Mouse (Mus musculus): ENCODE measurements around the gene Sec16a. TPM values are rescaled to one million over a fixed set of nuclear protein-coding genes. Genes with fewer than 3 reads are reported as not detected.

Sec16a gene
- total and polyA plus RNA-seq, 2 experiments from 2014 or later = 12.6 to 76.7 TPM

DNA sequence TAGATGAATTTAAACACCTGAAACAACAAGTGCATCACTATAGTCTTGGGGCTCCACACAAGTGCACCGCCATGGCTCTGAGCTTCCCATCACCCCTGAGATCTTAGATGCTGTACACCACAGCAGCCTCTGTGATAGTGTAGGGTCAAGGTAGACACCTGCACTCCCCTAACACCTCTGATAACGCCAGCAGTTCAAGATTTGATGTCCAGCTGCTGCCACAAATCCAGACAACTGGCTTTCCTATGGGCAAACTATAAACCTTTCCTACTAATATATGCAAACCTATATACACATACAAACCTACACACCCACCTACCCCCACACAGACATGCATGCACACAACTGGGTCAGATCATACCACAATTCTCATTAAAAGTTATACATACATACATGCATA is 20.5 kb downstream of the Sec16a start:
- Histone ChIP-seq H3K4me2 (ENCODE audit: low read depth, low read length, poor library complexity, severe bottlenecking) (no peak overlapping the region), H3K27ac (ENCODE audit: low read depth, low read length) (no peak overlapping the region), H3K4me1 (ENCODE audit: insufficient read depth, low read length) (no peaks in the 10 kb centered on the region), H3K9me3 (ENCODE audit: low read length) (no peaks in the 10 kb centered on the region), H3K9ac (replicated peaks; ENCODE audit: low read length, poor library complexity, severe bottlenecking) (no peak overlapping the region), H3K36me3 (ENCODE audit: insufficient read depth, low read length) (peaks cover 95% of the 10 kb centered on the region), H3K4me3 (ENCODE audit: low read depth, low read length) (no peak overlapping the region), H3K27me3 (ENCODE audit: insufficient read depth, low read length) (no peaks in the 10 kb centered on the region)
- ATAC-seq (ENCODE audit: low FRiP score) (no peak), DNase-seq (ENCODE audit: low spot score) (no peak)
- TF ChIP-seq CTCF (IDR thresholded peaks at IDR 0.05) = no peak
- WGBS = 96% methylated on average over 2 of the region's 2 CpGs

DNA sequence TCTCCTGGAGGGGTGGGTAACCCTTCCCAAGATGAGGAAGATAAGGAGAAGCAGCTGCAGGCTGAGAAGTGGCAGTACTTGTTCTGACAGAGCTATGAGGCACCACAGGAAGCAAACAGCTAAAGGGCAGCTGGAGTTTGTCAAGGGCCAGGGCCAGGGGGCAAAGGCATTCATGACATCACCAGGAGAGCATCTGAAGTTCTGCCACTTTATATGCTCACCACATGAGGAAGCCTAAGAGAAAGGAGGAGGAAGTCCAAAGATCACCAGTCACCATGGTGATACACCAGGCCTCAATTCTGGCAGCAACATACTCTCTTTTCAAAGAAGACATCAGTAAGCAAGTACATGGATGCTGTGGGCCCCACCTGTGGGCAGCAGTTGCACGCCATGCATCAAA is 21.9 kb downstream of the Sec16a start:
- no peak overlapping the region for H3K4me3 ChIP-seq (ENCODE audit: low read depth, low read length)
- ATAC-seq (ENCODE audit: low FRiP score) = no peak

DNA sequence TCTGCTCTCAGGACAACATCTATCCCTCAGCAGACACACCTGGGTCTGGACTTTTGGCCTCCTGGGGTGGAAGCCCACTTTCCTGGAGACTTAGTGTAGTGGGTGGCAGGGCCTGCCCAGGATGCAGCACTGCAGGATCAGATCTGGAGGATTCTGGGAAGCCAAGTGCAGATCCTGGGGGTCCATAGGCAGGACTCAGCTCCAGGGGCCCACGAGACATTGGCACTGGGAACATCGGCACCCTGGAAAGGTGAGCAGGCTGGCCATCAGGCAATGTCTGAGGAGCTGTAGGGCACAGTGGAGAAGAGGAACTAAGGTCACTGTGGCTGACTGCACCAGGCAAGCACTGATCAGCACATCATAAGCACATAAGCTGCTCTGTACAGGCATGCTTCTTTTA is 23.0 kb downstream of the Sec16a start:
- DNase-seq (ENCODE audit: low spot score) = no peak
- Histone ChIP-seq H3K27ac (ENCODE audit: low read depth, low read length) (no peak overlapping the region), H3K4me3 (ENCODE audit: low read depth, low read length) (no peak overlapping the region), H3K9ac (replicated peaks; ENCODE audit: low read length, poor library complexity, severe bottlenecking) (no peak overlapping the region), H3K27me3 (ENCODE audit: insufficient read depth, low read length) (no peaks in the 10 kb centered on the region), H3K9me3 (ENCODE audit: low read length) (no peaks in the 10 kb centered on the region), H3K36me3 (ENCODE audit: insufficient read depth, low read length) (peaks cover 82% of the 10 kb centered on the region), H3K4me2 (ENCODE audit: low read depth, low read length, poor library complexity, severe bottlenecking) (no peak overlapping the region), H3K4me1 (ENCODE audit: insufficient read depth, low read length) (no peaks in the 10 kb centered on the region)
- no peak for TF ChIP-seq CTCF (IDR thresholded peaks at IDR 0.05)
- 94% methylated on average over 2 of the region's 2 CpGs for WGBS
- ATAC-seq (ENCODE audit: low FRiP score) = no peak

More for the DNA sequence above, 21.9 kb downstream of the Sec16a start:
- Histone ChIP-seq H3K4me2 (ENCODE audit: low read depth, low read length, poor library complexity, severe bottlenecking) (no peak overlapping the region), H3K36me3 (ENCODE audit: insufficient read depth, low read length) (peaks cover 87% of the 10 kb centered on the region), H3K9me3 (ENCODE audit: low read length) (no peaks in the 10 kb centered on the region), H3K4me1 (ENCODE audit: insufficient read depth, low read length) (no peaks in the 10 kb centered on the region), H3K27ac (ENCODE audit: low read depth, low read length) (no peak overlapping the region), H3K27me3 (ENCODE audit: insufficient read depth, low read length) (no peaks in the 10 kb centered on the region), H3K9ac (replicated peaks; ENCODE audit: low read length, poor library complexity, severe bottlenecking) (no peak overlapping the region)
- no peak for DNase-seq (ENCODE audit: low spot score)
- WGBS = 100% methylated on average over 1 of the region's 1 CpGs
- no peak for TF ChIP-seq CTCF (IDR thresholded peaks at IDR 0.05)

DNA sequence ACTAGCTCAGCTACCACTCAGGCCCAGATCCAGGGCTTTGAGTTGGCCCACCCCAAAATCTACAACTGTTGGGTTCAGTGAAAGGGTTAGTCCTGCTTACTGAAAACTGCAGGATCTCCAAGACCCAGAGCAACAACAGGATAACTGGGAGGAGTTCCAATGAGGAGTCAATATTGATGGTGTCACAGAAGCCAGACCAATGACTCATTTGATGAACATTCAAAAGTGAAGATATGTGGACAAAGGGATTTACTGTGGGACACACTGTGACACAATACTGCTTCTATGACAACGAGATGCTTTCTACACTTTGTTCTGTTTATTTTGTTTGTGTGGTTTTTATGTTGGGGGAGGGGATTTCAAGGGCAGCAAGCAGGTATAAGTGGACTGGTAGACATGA is 26.9 kb downstream of the Sec16a start:
- no peak for DNase-seq (ENCODE audit: low spot score)
- no peak overlapping the region for H3K9ac ChIP-seq (replicated peaks; ENCODE audit: low read length, poor library complexity, severe bottlenecking)
- no peak overlapping the region for H3K27ac ChIP-seq (ENCODE audit: low read depth, low read length)
- 94% methylated on average over 1 of the region's 1 CpGs for WGBS
- H3K36me3 ChIP-seq (ENCODE audit: insufficient read depth, low read length) = peaks cover 76% of the 10 kb centered on the region
- H3K4me3 ChIP-seq (ENCODE audit: low read depth, low read length) = no peak overlapping the region
- H3K27me3 ChIP-seq (ENCODE audit: insufficient read depth, low read length) = no peaks in the 10 kb centered on the region
- no peak for ATAC-seq (ENCODE audit: low FRiP score)
- no peaks in the 10 kb centered on the region for H3K4me1 ChIP-seq (ENCODE audit: insufficient read depth, low read length)
- no peaks in the 10 kb centered on the region for H3K9me3 ChIP-seq (ENCODE audit: low read length)
- H3K4me2 ChIP-seq (ENCODE audit: low read depth, low read length, poor library complexity, severe bottlenecking) = no peak overlapping the region
- TF ChIP-seq CTCF (IDR thresholded peaks at IDR 0.05) = no peak

DNA sequence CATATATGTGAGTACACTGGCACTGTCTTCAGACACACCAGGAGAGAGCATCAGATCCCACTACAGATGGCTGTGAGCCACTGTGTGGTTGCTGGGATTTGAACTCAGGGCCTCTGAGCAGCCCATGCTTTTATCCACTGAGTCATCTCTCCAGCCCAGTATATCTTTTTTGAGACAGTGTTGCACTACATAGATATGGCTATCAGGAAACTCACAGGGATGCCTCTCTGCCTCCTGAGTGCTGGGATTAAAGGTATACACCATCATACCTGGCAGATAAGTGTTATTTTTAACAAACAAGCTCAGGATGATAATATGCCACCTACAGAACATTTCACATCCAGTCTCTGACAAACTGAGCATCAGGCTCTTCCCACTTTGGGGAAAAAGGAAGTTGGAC is 27.9 kb downstream of the Sec16a start:
- no peak overlapping the region for H3K9ac ChIP-seq (replicated peaks; ENCODE audit: low read length, poor library complexity, severe bottlenecking)
- ATAC-seq (ENCODE audit: low FRiP score) (no peak), DNase-seq (ENCODE audit: low spot score) (no peak)
- peaks cover 73% of the 10 kb centered on the region for H3K36me3 ChIP-seq (ENCODE audit: insufficient read depth, low read length)
- no peaks in the 10 kb centered on the region for H3K27me3 ChIP-seq (ENCODE audit: insufficient read depth, low read length)
- TF ChIP-seq CTCF (IDR thresholded peaks at IDR 0.05) = no peak
- no peaks in the 10 kb centered on the region for H3K9me3 ChIP-seq (ENCODE audit: low read length)
- H3K4me1 ChIP-seq (ENCODE audit: insufficient read depth, low read length) = no peaks in the 10 kb centered on the region
- no peak overlapping the region for H3K27ac ChIP-seq (ENCODE audit: low read depth, low read length)
- H3K4me2 ChIP-seq (ENCODE audit: low read depth, low read length, poor library complexity, severe bottlenecking) = no peak overlapping the region
- no peak overlapping the region for H3K4me3 ChIP-seq (ENCODE audit: low read depth, low read length)

DNA sequence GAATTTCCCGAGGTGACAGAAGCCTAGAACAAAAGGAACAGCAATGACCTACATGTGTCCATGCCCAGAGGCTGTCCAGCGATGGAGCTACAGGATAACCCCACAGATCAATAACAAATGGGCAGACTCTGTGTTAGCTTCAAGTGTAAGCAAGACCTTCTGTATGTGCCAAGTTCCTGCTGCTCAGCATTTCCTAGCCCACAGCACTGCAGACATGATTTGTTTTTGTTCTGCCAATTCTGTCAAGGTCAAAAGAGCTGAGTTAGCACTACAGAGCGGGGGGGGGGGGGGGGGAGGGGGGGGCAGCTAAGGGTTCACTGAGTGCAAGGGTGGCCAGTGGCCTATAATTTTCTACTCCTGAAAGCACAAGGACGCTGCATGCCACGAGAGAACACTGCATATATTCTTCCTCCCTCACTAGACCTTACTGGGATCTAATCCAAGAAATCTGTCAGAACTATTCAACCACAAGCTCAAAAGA is 34.0 kb downstream of the Sec16a start:
- H3K9me3 ChIP-seq (ENCODE audit: low read length) = no peaks in the 10 kb centered on the region
- H3K4me3 ChIP-seq (ENCODE audit: low read depth, low read length) = no peak overlapping the region
- peaks cover 45% of the 10 kb centered on the region for H3K36me3 ChIP-seq (ENCODE audit: insufficient read depth, low read length)
- H3K4me1 ChIP-seq (ENCODE audit: insufficient read depth, low read length) = peaks cover 22% of the 10 kb centered on the region
- WGBS = 75% methylated on average over 5 of the region's 5 CpGs
- H3K27ac ChIP-seq (ENCODE audit: low read depth, low read length) = no peak overlapping the region
- ATAC-seq (ENCODE audit: low FRiP score) (no peak), DNase-seq (ENCODE audit: low spot score) (peak; percentile 37)
- H3K9ac ChIP-seq (replicated peaks; ENCODE audit: low read length, poor library complexity, severe bottlenecking) = no peak overlapping the region
- no peak for TF ChIP-seq CTCF (IDR thresholded peaks at IDR 0.05)
- no peaks in the 10 kb centered on the region for H3K27me3 ChIP-seq (ENCODE audit: insufficient read depth, low read length)
- H3K4me2 ChIP-seq (ENCODE audit: low read depth, low read length, poor library complexity, severe bottlenecking) = no peak overlapping the region

Measured in midbrain, postnatal 0 days (tissue).